Mouse (Mus musculus) midbrain, embryonic 16.5 days (tissue): ENCODE results near the gene Copa. TPM values are rescaled to one million over a fixed set of nuclear protein-coding genes. Genes with fewer than 3 reads are reported as not detected.

ENCODE experiments used
- ATAC-seq: fragments of 200-750 bp; cut with Nextera tagmentation; 2 replicates; pipeline ENCODE4 v1.8.0; 2017; ENCODE audit warnings: moderate TSS enrichment
- H3K27ac ChIP-seq: fragments of 300-500 bp; sonication (generic); 2 replicates; pipeline ENCODE4 v1.5.1; 2014; ENCODE audit warnings: mild to moderate bottlenecking, low read length, mixed read lengths
- H3K27me3 ChIP-seq: fragments of 300-500 bp; sonication (generic); 2 replicates; pipeline ENCODE4 v1.6.1; 2014; ENCODE audit warnings: low read depth, low read length, mixed read lengths; ENCODE audit not compliant: control insufficient read depth, insufficient read depth
- H3K36me3 ChIP-seq: fragments of 300-500 bp; sonication (generic); 2 replicates; pipeline ENCODE4 v1.6.1; 2014; ENCODE audit warnings: mild to moderate bottlenecking, low read length, moderate library complexity, mixed read lengths; ENCODE audit not compliant: control insufficient read depth, insufficient read depth
- H3K4me1 ChIP-seq: fragments of 300-500 bp; sonication (generic); 2 replicates; pipeline ENCODE4 v1.6.1; 2014; ENCODE audit warnings: mild to moderate bottlenecking, low read length, mixed read lengths; ENCODE audit not compliant: control insufficient read depth, insufficient read depth
- H3K4me2 ChIP-seq: fragments of 300-500 bp; sonication (generic); 2 replicates; pipeline ENCODE4 v1.6.1; 2014; ENCODE audit warnings: mild to moderate bottlenecking, low read length, mixed read lengths
- H3K4me3 ChIP-seq: fragments of 300-500 bp; sonication (generic); 2 replicates; pipeline ENCODE4 v1.5.1; 2014; ENCODE audit warnings: low read depth, mild to moderate bottlenecking, low read length, moderate library complexity, mixed read lengths
- H3K9ac ChIP-seq: fragments of 300-500 bp; sonication (generic); 2 replicates; pipeline ENCODE4 v1.6.1; 2014; ENCODE audit warnings: low read depth, low read length, mixed read lengths
- H3K9me3 ChIP-seq: fragments of 300-500 bp; sonication (generic); replicated peaks from 2 replicates; pipeline ENCODE4 v1.6.1; 2014; ENCODE audit warnings: mild to moderate bottlenecking, low read length, mixed read lengths; ENCODE audit not compliant: control insufficient read depth, poor library complexity, severe bottlenecking
- WGBS: fragments of 180-500 bp; shearing (Covaris S2); extraction: QIAGEN DNeasy Blood & Tissue Kit; methylation state at CpG from one replicate; pipeline ENCODE4 v1.1.7; 2014; 5-methylcytosine and 5-hydroxymethylcytosine counted together
- polyA plus RNA-seq: library from polyadenylated mRNA; unstranded; fragments of >200 nt; fragmentation: Nextera tagmentation; extraction: Ambion mirVana; gene quantifications from 2 replicates; pipeline ENCODE4 v1.2.1, GENCODE M21; 2015

Gene Copa
- polyA plus RNA-seq, 1 experiment from 2014 or later: 209 TPM

DNA sequence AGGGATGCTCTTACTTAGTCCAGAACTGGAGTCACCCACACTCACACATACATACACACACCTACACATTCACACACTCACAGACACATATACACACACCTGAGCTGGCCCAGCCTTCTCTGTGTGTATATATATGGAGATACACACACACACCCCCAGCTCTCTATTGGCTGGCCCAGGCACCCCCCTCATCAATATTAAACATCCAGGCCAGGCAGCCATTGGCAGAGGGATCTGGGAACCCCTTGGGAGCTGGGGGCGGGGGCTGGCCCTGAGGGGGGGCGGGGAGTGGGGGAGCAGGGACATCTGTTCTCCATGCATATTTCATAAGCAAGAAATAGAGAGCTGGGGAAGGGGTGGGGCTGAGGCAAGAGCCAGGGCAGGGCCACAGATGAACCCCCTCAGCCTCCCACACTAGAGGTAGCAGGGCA is 24.8 kb upstream of the Copa start, which contains the start of gene Nhlh1:
TSS of gene Nhlh1 (minus strand) at position 83 of the 431 bp plus-strand sequence.
- H3K4me1 ChIP-seq: peaks cover 24% of the 10 kb centered on the region
- H3K4me2 ChIP-seq: no peak within 1 kb of the TSS; the same call in 1 of the 2 replicates
- 0 out of 2 replicates have a peak within 1 kb of the TSS, but pooled peaks have one; percentile 1 for H3K4me3 ChIP-seq
- no peaks in the 10 kb centered on the region; the same call in 1 of the 2 replicates for H3K27me3 ChIP-seq
- H3K27ac ChIP-seq: 0 out of 2 replicates have a peak within 1 kb of the TSS, but pooled peaks have one; percentile 39
- no peaks in the 10 kb centered on the region for H3K9me3 ChIP-seq
- no peaks in the 10 kb centered on the region for H3K36me3 ChIP-seq
- peak; percentile 29; the same call in 1 of the 2 replicates for ATAC-seq
- 0 out of 2 replicates have a peak within 1 kb of the TSS, but pooled peaks have one; percentile 13 for H3K9ac ChIP-seq
- 47% methylated on average over 2 of the region's 2 CpGs for WGBS

- WGBS: 33% methylated on average over 6 of the region's 6 CpGs
- 0 out of 2 replicates have a peak, but pooled peaks have one; percentile 2 for ATAC-seq
- Histone ChIP-seq H3K4me2 (no peak overlapping the region), H3K27me3 (no peaks in the 10 kb centered on the region; the same call in 1 of the 2 replicates), H3K36me3 (no peaks in the 10 kb centered on the region), H3K27ac (0 out of 2 replicates have a peak overlapping the region, but pooled peaks have one; percentile 39), H3K9ac (no peak overlapping the region), H3K4me3 (no peak overlapping the region), H3K4me1 (peaks cover 18% of the 10 kb centered on the region), H3K9me3 (no peaks in the 10 kb centered on the region)
Measured at GRCm38 (mm10) chr1:172058321-172058720, 24.0 kb upstream of the Copa start.

DNA sequence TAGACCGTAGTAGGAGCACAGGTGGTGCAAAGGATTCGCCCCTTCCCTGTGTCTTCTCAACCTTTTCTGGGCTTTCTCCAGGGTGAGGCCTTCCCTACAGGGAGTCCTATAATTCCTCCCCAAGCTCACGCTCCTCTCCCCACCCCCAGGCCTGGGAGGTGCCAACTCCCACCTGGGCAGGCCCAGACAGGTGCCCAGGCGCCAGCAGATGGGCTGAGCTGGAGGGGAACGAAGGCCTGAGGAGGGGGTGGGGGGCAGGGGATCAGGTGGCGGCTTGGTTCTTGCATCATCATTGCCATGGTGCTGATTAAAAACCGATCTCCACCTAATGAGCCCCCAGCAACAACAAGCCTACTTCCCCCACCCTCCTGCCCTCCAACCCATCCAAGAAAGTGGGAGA is 23.5 kb upstream of the Copa start:
- WGBS: 32% methylated on average over 7 of the region's 7 CpGs
- no peak overlapping the region for H3K27ac ChIP-seq
- ATAC-seq: no peak
- no peaks in the 10 kb centered on the region; the same call in 1 of the 2 replicates for H3K27me3 ChIP-seq
- H3K4me2 ChIP-seq: no peak overlapping the region
- H3K9me3 ChIP-seq: no peaks in the 10 kb centered on the region
- H3K4me3 ChIP-seq: no peak overlapping the region
- no peak overlapping the region for H3K9ac ChIP-seq
- peaks cover 13% of the 10 kb centered on the region for H3K4me1 ChIP-seq
- no peaks in the 10 kb centered on the region for H3K36me3 ChIP-seq

GRCm38 (mm10) chr1:172060659-172061058 is 21.7 kb upstream of the Copa start:
- no peak overlapping the region for H3K4me2 ChIP-seq
- no peak overlapping the region for H3K4me3 ChIP-seq
- no peak overlapping the region for H3K9ac ChIP-seq
- H3K36me3 ChIP-seq: peaks cover 7% of the 10 kb centered on the region; the same call in 1 of the 2 replicates
- ATAC-seq: no peak
- H3K4me1 ChIP-seq: peaks cover 10% of the 10 kb centered on the region; the same call in 1 of the 2 replicates
- no peaks in the 10 kb centered on the region for H3K9me3 ChIP-seq
- H3K27ac ChIP-seq: peak overlapping the region; percentile 14; the same call in 1 of the 2 replicates
- 38% methylated on average over 4 of the region's 4 CpGs for WGBS
- no peaks in the 10 kb centered on the region for H3K27me3 ChIP-seq

- no peaks in the 10 kb centered on the region for H3K9me3 ChIP-seq
- no peak overlapping the region for H3K9ac ChIP-seq
- no peak overlapping the region for H3K4me3 ChIP-seq
- H3K36me3 ChIP-seq: peaks cover 9% of the 10 kb centered on the region
- WGBS: 10% methylated on average over 8 of the region's 8 CpGs
- no peak overlapping the region for H3K4me2 ChIP-seq
- ATAC-seq: no peak
- H3K27me3 ChIP-seq: no peaks in the 10 kb centered on the region
- H3K4me1 ChIP-seq: peaks cover 10% of the 10 kb centered on the region; the same call in 1 of the 2 replicates
- peak overlapping the region; percentile 14; the same call in 1 of the 2 replicates for H3K27ac ChIP-seq
Measured at GRCm38 (mm10) chr1:172061217-172061616, 21.1 kb upstream of the Copa start.

- no peak overlapping the region for H3K27ac ChIP-seq
- H3K27me3 ChIP-seq: no peaks in the 10 kb centered on the region
- peaks cover 10% of the 10 kb centered on the region; the same call in 1 of the 2 replicates for H3K4me1 ChIP-seq
- ATAC-seq: no peak
- 87% methylated on average over 2 of the region's 2 CpGs for WGBS
- no peak overlapping the region for H3K4me3 ChIP-seq
- no peak overlapping the region for H3K9ac ChIP-seq
- peaks cover 18% of the 10 kb centered on the region for H3K36me3 ChIP-seq
- H3K4me2 ChIP-seq: no peak overlapping the region
- no peaks in the 10 kb centered on the region for H3K9me3 ChIP-seq
Measured at GRCm38 (mm10) chr1:172062101-172062500, 20.2 kb upstream of the Copa start.

GRCm38 (mm10) chr1:172063291-172064023 is 18.9 kb upstream of the Copa start:
- H3K27me3 ChIP-seq: no peaks in the 10 kb centered on the region
- peaks cover 25% of the 10 kb centered on the region for H3K36me3 ChIP-seq
- H3K27ac ChIP-seq: no peak overlapping the region
- H3K9ac ChIP-seq: no peak overlapping the region
- no peaks in the 10 kb centered on the region for H3K9me3 ChIP-seq
- ATAC-seq: no peak
- H3K4me1 ChIP-seq: peaks cover 2% of the 10 kb centered on the region; the same call in 1 of the 2 replicates
- WGBS: 72% methylated on average over 4 of the region's 4 CpGs
- H3K4me3 ChIP-seq: no peak overlapping the region
- H3K4me2 ChIP-seq: no peak overlapping the region

GRCm38 (mm10) chr1:172064613-172065141 is 17.7 kb upstream of the Copa start:
- ATAC-seq: peak; percentile 70
- Histone ChIP-seq H3K4me1 (no peaks in the 10 kb centered on the region), H3K9ac (no peak overlapping the region), H3K4me3 (no peak overlapping the region), H3K9me3 (no peaks in the 10 kb centered on the region), H3K4me2 (no peak overlapping the region), H3K27ac (0 out of 2 replicates have a peak overlapping the region, but pooled peaks have one; percentile 10), H3K27me3 (no peaks in the 10 kb centered on the region), H3K36me3 (peaks cover 38% of the 10 kb centered on the region)
- 45% methylated on average over 13 of the region's 13 CpGs for WGBS

- H3K4me3 ChIP-seq: no peak overlapping the region
- H3K4me2 ChIP-seq: no peak overlapping the region
- H3K4me1 ChIP-seq: no peaks in the 10 kb centered on the region
- no peak overlapping the region for H3K9ac ChIP-seq
- H3K27me3 ChIP-seq: no peaks in the 10 kb centered on the region
- no peak overlapping the region for H3K27ac ChIP-seq
- H3K36me3 ChIP-seq: peaks cover 72% of the 10 kb centered on the region
- no peaks in the 10 kb centered on the region for H3K9me3 ChIP-seq
- 81% methylated on average over 6 of the region's 6 CpGs for WGBS
- no peak for ATAC-seq
Measured at GRCm38 (mm10) chr1:172070227-172070626, 12.1 kb upstream of the Copa start.
